Mouse (Mus musculus) limb, embryonic 11.5 days (tissue): ENCODE results near the gene Tekt5. TPM values are rescaled to one million over a fixed set of nuclear protein-coding genes. Genes with fewer than 3 reads are reported as not detected.

Experiments
- ATAC-seq: fragments of 200-750 bp; cut with Nextera tagmentation; 2 replicates; pipeline ENCODE4 v1.8.0; 2017; ENCODE audit warnings: low read depth; ENCODE audit not compliant: insufficient number of reproducible peaks, low FRiP score, low TSS enrichment
- DNase-seq: peaks from one replicate; pipeline ENCODE4 v3.0.0-alpha.2; 2015; ENCODE audit warnings: low spot score
- H3K27ac ChIP-seq: fragments of 300-500 bp; sonication (generic); replicated peaks from 2 replicates; pipeline ENCODE4 v1.5.1; 2014; ENCODE audit warnings: low read depth, mild to moderate bottlenecking, low read length
- H3K27me3 ChIP-seq: fragments of 300-500 bp; sonication (generic); 2 replicates; pipeline ENCODE4 v1.6.1; 2014; ENCODE audit warnings: mild to moderate bottlenecking, low read length, mixed read lengths; ENCODE audit not compliant: control insufficient read depth, insufficient read depth
- H3K36me3 ChIP-seq: fragments of 300-500 bp; sonication (generic); 2 replicates; pipeline ENCODE4 v1.6.1; 2014; ENCODE audit warnings: mild to moderate bottlenecking, low read length, moderate library complexity, mixed read lengths; ENCODE audit not compliant: control insufficient read depth, insufficient read depth
- H3K4me1 ChIP-seq: fragments of 300-500 bp; sonication (generic); 2 replicates; pipeline ENCODE4 v1.6.1; 2014; ENCODE audit warnings: low read length, mixed read lengths; ENCODE audit not compliant: control insufficient read depth, insufficient read depth
- H3K4me2 ChIP-seq: fragments of 300-500 bp; sonication (generic); 2 replicates; pipeline ENCODE4 v1.6.1; 2014; ENCODE audit warnings: low read depth, mild to moderate bottlenecking, moderate library complexity; ENCODE audit not compliant: severe bottlenecking
- H3K4me3 ChIP-seq: fragments of 300-500 bp; sonication (generic); 2 replicates; pipeline ENCODE4 v1.5.1; 2014; ENCODE audit warnings: low read depth, low read length
- H3K9ac ChIP-seq: fragments of 300-500 bp; sonication (generic); 2 replicates; pipeline ENCODE4 v1.6.1; 2014; ENCODE audit warnings: mild to moderate bottlenecking, low read length
- H3K9me3 ChIP-seq: fragments of 300-500 bp; sonication (generic); 2 replicates; pipeline ENCODE4 v1.6.1; 2016; ENCODE audit warnings: low read length; ENCODE audit not compliant: control insufficient read depth
- WGBS: fragments of 180-500 bp; shearing (Covaris S2); extraction: QIAGEN DNeasy Blood & Tissue Kit; methylation state at CpG from one replicate; pipeline ENCODE4 v1.1.7; 2014; 5-methylcytosine and 5-hydroxymethylcytosine counted together
- polyA plus RNA-seq: library from polyadenylated mRNA; unstranded; fragments of >200 nt; fragmentation: Nextera tagmentation; extraction: Ambion mirVana; gene quantifications from 2 replicates; pipeline ENCODE4 v1.2.1, GENCODE M21; 2014

The Tekt5 gene
- polyA plus RNA-seq, 1 experiment from 2014 or later = not detected

- H3K27ac ChIP-seq = no peak overlapping the region
- H3K9ac ChIP-seq = no peak overlapping the region
- peaks cover 5% of the 10 kb centered on the region; the same call in 1 of the 2 replicates for H3K4me1 ChIP-seq
- H3K27me3 ChIP-seq = peaks cover 14% of the 10 kb centered on the region
- H3K4me2 ChIP-seq = no peak overlapping the region
- DNase-seq (no peak), ATAC-seq (no peak)
- no peaks in the 10 kb centered on the region for H3K36me3 ChIP-seq
- no peak overlapping the region for H3K4me3 ChIP-seq
- no peaks in the 10 kb centered on the region for H3K9me3 ChIP-seq
- 81% methylated on average over 9 of the region's 9 CpGs for WGBS
Observed at GRCm38 (mm10) chr16:10392587-10392986, 2.7 kb downstream of the Tekt5 start.

- Histone ChIP-seq H3K9ac (no peak overlapping the region), H3K4me3 (no peak overlapping the region), H3K4me2 (no peak overlapping the region), H3K27me3 (peaks cover 1% of the 10 kb centered on the region; the same call in 1 of the 2 replicates), H3K36me3 (no peaks in the 10 kb centered on the region), H3K27ac (no peak overlapping the region), H3K4me1 (peaks cover 4% of the 10 kb centered on the region; the same call in 1 of the 2 replicates), H3K9me3 (no peaks in the 10 kb centered on the region)
- WGBS = 92% methylated on average over 6 of the region's 6 CpGs
- ATAC-seq (no peak), DNase-seq (no peak)
Observed at GRCm38 (mm10) chr16:10388634-10389365, 6.5 kb downstream of the Tekt5 start.

GRCm38 (mm10) chr16:10385261-10385660 lies 10.0 kb downstream of the Tekt5 start:
- Histone ChIP-seq H3K27me3 (no peaks in the 10 kb centered on the region), H3K4me1 (peaks cover 4% of the 10 kb centered on the region; the same call in 1 of the 2 replicates), H3K36me3 (no peaks in the 10 kb centered on the region), H3K4me3 (no peak overlapping the region), H3K9me3 (no peaks in the 10 kb centered on the region), H3K4me2 (no peak overlapping the region), H3K9ac (no peak overlapping the region), H3K27ac (no peak overlapping the region)
- ATAC-seq (no peak), DNase-seq (no peak)
- WGBS = 83% methylated on average over 12 of the region's 12 CpGs

GRCm38 (mm10) chr16:10384544-10384943 lies 10.7 kb downstream of the Tekt5 start:
- no peak overlapping the region for H3K27ac ChIP-seq
- no peak overlapping the region for H3K4me2 ChIP-seq
- no peaks in the 10 kb centered on the region for H3K27me3 ChIP-seq

GRCm38 (mm10) chr16:10384060-10384497 lies 11.2 kb downstream of the Tekt5 start:
- ATAC-seq (no peak), DNase-seq (no peak)
- H3K4me1 ChIP-seq = peaks cover 4% of the 10 kb centered on the region; the same call in 1 of the 2 replicates
- H3K27ac ChIP-seq = no peak overlapping the region
- no peak overlapping the region for H3K9ac ChIP-seq
- H3K4me3 ChIP-seq = no peak overlapping the region
- H3K27me3 ChIP-seq = no peaks in the 10 kb centered on the region
- H3K9me3 ChIP-seq = no peaks in the 10 kb centered on the region
- no peaks in the 10 kb centered on the region for H3K36me3 ChIP-seq
- H3K4me2 ChIP-seq = no peak overlapping the region
- WGBS = 29% methylated on average over 8 of the region's 8 CpGs

More at GRCm38 (mm10) chr16:10384544-10384943, 10.7 kb downstream of the Tekt5 start:
- no peak for DNase-seq
- Histone ChIP-seq H3K36me3 (no peaks in the 10 kb centered on the region), H3K4me3 (no peak overlapping the region), H3K9ac (no peak overlapping the region), H3K9me3 (no peaks in the 10 kb centered on the region), H3K4me1 (peaks cover 4% of the 10 kb centered on the region; the same call in 1 of the 2 replicates)
- no peak for ATAC-seq
- 62% methylated on average over 3 of the region's 3 CpGs for WGBS

- Histone ChIP-seq H3K9ac (no peak overlapping the region), H3K9me3 (no peaks in the 10 kb centered on the region), H3K4me1 (peaks cover 4% of the 10 kb centered on the region; the same call in 1 of the 2 replicates), H3K27ac (no peak overlapping the region), H3K4me3 (no peak overlapping the region), H3K4me2 (no peak overlapping the region), H3K36me3 (no peaks in the 10 kb centered on the region), H3K27me3 (no peaks in the 10 kb centered on the region)
- DNase-seq (no peak), ATAC-seq (no peak)
- WGBS = 57% methylated on average over 2 of the region's 2 CpGs
Observed at GRCm38 (mm10) chr16:10379531-10379930, 15.8 kb downstream of the Tekt5 start.

GRCm38 (mm10) chr16:10377286-10377685 lies 18.0 kb downstream of the Tekt5 start:
- no peak for DNase-seq
- no peak overlapping the region for H3K27ac ChIP-seq
- no peak overlapping the region for H3K9ac ChIP-seq
- no peak overlapping the region for H3K4me2 ChIP-seq
- no peak overlapping the region for H3K4me3 ChIP-seq
- ATAC-seq = no peak
- WGBS = 62% methylated on average over 1 of the region's 1 CpGs
- 0 out of 2 replicates have a peak, but pooled peaks cover 2% of the 10 kb centered on the region for H3K4me1 ChIP-seq
- no peaks in the 10 kb centered on the region for H3K9me3 ChIP-seq
- no peaks in the 10 kb centered on the region for H3K36me3 ChIP-seq
- no peaks in the 10 kb centered on the region for H3K27me3 ChIP-seq

- peak overlapping the region; percentile 49 for H3K9ac ChIP-seq
- H3K36me3 ChIP-seq = no peaks in the 10 kb centered on the region
- 25% methylated on average over 13 of the region's 13 CpGs for WGBS
- ATAC-seq (peak; percentile 75; the same call in 1 of the 2 replicates), DNase-seq (peak; percentile 79)
- no peaks in the 10 kb centered on the region for H3K9me3 ChIP-seq
- peak overlapping the region; percentile 37 for H3K4me2 ChIP-seq
- H3K27me3 ChIP-seq = no peaks in the 10 kb centered on the region
- H3K4me3 ChIP-seq = 0 out of 2 replicates have a peak overlapping the region, but pooled peaks have one; percentile 12
- peaks cover 10% of the 10 kb centered on the region for H3K4me1 ChIP-seq
- H3K27ac ChIP-seq = no peak overlapping the region
Observed at GRCm38 (mm10) chr16:10374254-10375011, 20.9 kb downstream of the Tekt5 start.
